Mouse (Mus musculus): ENCODE data around the gene Slx4.

GRCm38 (mm10) chr16:3933536-3933935 lies 70.0 kb downstream of the Slx4 start:
- TF ChIP-seq POLR2A (IDR thresholded peaks at IDR 0.05; ENCODE audit: low read depth, low read length) (no peak), CTCF (IDR thresholded peaks at IDR 0.05; ENCODE audit: extremely low read depth, insufficient read depth, insufficient read length, insufficient replicate concordance) (no peak)

Data from spleen, adult 2 months (tissue).